Mouse (Mus musculus) forebrain, postnatal 0 days (tissue): Measurements from ENCODE around the gene Flnc. TPM values are rescaled to one million over a fixed set of nuclear protein-coding genes. Genes with fewer than 3 reads are reported as not detected.

Source experiments
- ATAC-seq: fragments of 200-750 bp; cut with Nextera tagmentation; 2 replicates; pipeline ENCODE4 v1.8.0; 2017; ENCODE audit warnings: mild to moderate bottlenecking, moderate library complexity
- DNase-seq: peaks from one replicate; pipeline ENCODE4 v3.0.0-alpha.2; 2015
- H3K27ac ChIP-seq: fragments of 300-500 bp; sonication (generic); 2 replicates; pipeline ENCODE4 v1.5.1; 2014; ENCODE audit warnings: low read depth, mild to moderate bottlenecking, antibody characterized with exemption, low read length, moderate library complexity, mixed read lengths
- H3K27me3 ChIP-seq: fragments of 300-500 bp; sonication (generic); 2 replicates; pipeline ENCODE4 v1.6.1; 2014; ENCODE audit warnings: mild to moderate bottlenecking, low read length, mixed read lengths; ENCODE audit not compliant: insufficient read depth
- H3K36me3 ChIP-seq: fragments of 300-500 bp; sonication (generic); 2 replicates; pipeline ENCODE4 v1.6.1; 2014; ENCODE audit warnings: mild to moderate bottlenecking, moderate library complexity; ENCODE audit not compliant: insufficient read depth
- H3K4me1 ChIP-seq: fragments of 300-500 bp; sonication (generic); 2 replicates; pipeline ENCODE4 v1.6.1; 2014; ENCODE audit warnings: antibody characterized with exemption; ENCODE audit not compliant: insufficient read depth
- H3K4me2 ChIP-seq: fragments of 300-500 bp; sonication (generic); 2 replicates; pipeline ENCODE4 v1.6.1; 2014; ENCODE audit warnings: low read depth, mild to moderate bottlenecking, moderate library complexity
- H3K4me3 ChIP-seq: fragments of 300-500 bp; sonication (generic); 2 replicates; pipeline ENCODE4 v1.5.1; 2014; ENCODE audit warnings: low read depth, low read length, mixed read lengths
- H3K9ac ChIP-seq: fragments of 300-500 bp; sonication (generic); 2 replicates; pipeline ENCODE4 v1.6.1; 2014; ENCODE audit warnings: mild to moderate bottlenecking
- H3K9me3 ChIP-seq: fragments of 300-500 bp; sonication (generic); 2 replicates; pipeline ENCODE4 v1.6.1; 2016; ENCODE audit warnings: low read length
- CTCF ChIP-seq: sonication (generic); IDR thresholded peaks from 2 replicates; pipeline ENCODE4 v1.5.1; 2016; ENCODE audit warnings: antibody characterized with exemption, control low read depth, low read depth
- WGBS: fragments of 180-500 bp; shearing (Covaris S2); extraction: QIAGEN DNeasy Blood & Tissue Kit; methylation state at CpG from one replicate; pipeline ENCODE4 v1.1.7; 2014; 5-methylcytosine and 5-hydroxymethylcytosine counted together
- polyA plus RNA-seq: library from polyadenylated mRNA; unstranded; fragments of >200 nt; fragmentation: Nextera tagmentation; extraction: Ambion mirVana; gene quantifications from 2 replicates; pipeline ENCODE4 v1.2.1, GENCODE M21; 2015
- total RNA-seq: library from RNA; depleted of rRNA; stranded (reverse); fragments of >200 nt; gene quantifications from 2 replicates; pipeline ENCODE4 v1.2.3, GENCODE M21; 2014

Gene Flnc
- total and polyA plus RNA-seq, 2 experiments from 2014 or later = 0.90 to 7.9 TPM

GRCm38 (mm10) chr6:29406412-29406811, 26.6 kb upstream of the Flnc start:
- no peak for ATAC-seq
- Histone ChIP-seq H3K9ac (no peak overlapping the region), H3K4me2 (no peak overlapping the region), H3K4me3 (no peak overlapping the region), H3K9me3 (no peaks in the 10 kb centered on the region), H3K4me1 (no peaks in the 10 kb centered on the region), H3K36me3 (peaks cover 21% of the 10 kb centered on the region), H3K27me3 (no peaks in the 10 kb centered on the region), H3K27ac (no peak overlapping the region)
- DNase-seq = no peak
- 51% methylated on average over 6 of the region's 6 CpGs for WGBS
- no peak for TF ChIP-seq CTCF

GRCm38 (mm10) chr6:29415446-29415845, 17.6 kb upstream of the Flnc start:
- H3K27ac ChIP-seq = no peak overlapping the region
- H3K9me3 ChIP-seq = no peaks in the 10 kb centered on the region
- no peaks in the 10 kb centered on the region for H3K4me1 ChIP-seq
- no peaks in the 10 kb centered on the region for H3K27me3 ChIP-seq
- no peak for TF ChIP-seq CTCF
- DNase-seq = no peak
- 86% methylated on average over 9 of the region's 9 CpGs for WGBS
- no peak overlapping the region for H3K9ac ChIP-seq
- no peak overlapping the region for H3K4me3 ChIP-seq
- peaks cover 57% of the 10 kb centered on the region for H3K36me3 ChIP-seq
- ATAC-seq = no peak
- no peak overlapping the region for H3K4me2 ChIP-seq

DNA sequence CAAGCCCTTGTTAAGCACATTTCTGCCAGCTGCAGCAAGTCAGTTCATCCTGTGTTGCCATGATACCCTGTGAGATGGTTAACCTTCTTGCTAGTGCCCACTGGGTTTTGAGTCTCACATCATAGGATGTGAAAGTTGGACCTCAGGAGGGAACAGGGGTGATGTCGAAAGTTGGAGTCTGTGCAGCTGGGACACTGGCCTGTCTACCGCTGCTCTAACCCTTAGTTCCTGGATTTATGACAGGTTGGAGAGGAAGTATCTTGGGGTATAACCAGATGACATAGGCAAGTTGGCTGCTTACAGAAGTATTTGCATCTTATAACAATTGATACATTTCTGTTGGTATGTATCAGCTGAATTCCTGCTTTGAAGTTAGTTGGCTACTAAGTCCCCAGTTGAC, 12.5 kb upstream of the Flnc start:
- 88% methylated on average over 2 of the region's 2 CpGs for WGBS
- ATAC-seq (no peak), DNase-seq (no peak)
- no peak overlapping the region for H3K27ac ChIP-seq
- H3K4me3 ChIP-seq = no peak overlapping the region
- no peak overlapping the region for H3K4me2 ChIP-seq
- TF ChIP-seq CTCF = no peak
- H3K9me3 ChIP-seq = no peaks in the 10 kb centered on the region
- H3K4me1 ChIP-seq = no peaks in the 10 kb centered on the region
- H3K36me3 ChIP-seq = peaks cover 25% of the 10 kb centered on the region
- no peaks in the 10 kb centered on the region for H3K27me3 ChIP-seq
- H3K9ac ChIP-seq = no peak overlapping the region

GRCm38 (mm10) chr6:29425118-29425517, 7.9 kb upstream of the Flnc start:
- Histone ChIP-seq H3K4me3 (no peak overlapping the region), H3K4me2 (no peak overlapping the region), H3K27ac (no peak overlapping the region), H3K27me3 (no peaks in the 10 kb centered on the region), H3K36me3 (peaks cover 6% of the 10 kb centered on the region; the same call in 1 of the 2 replicates), H3K9ac (no peak overlapping the region), H3K4me1 (no peaks in the 10 kb centered on the region), H3K9me3 (no peaks in the 10 kb centered on the region)
- TF ChIP-seq CTCF = no peak
- DNase-seq (peak; percentile 59), ATAC-seq (peak; percentile 78)
- WGBS = 68% methylated on average over 8 of the region's 8 CpGs

- whole genome bisulfite sequencing = 75% methylated on average over 6 of the region's 6 CpGs
- no peak for TF ChIP-seq CTCF
- H3K27me3 ChIP-seq = no peaks in the 10 kb centered on the region
Measured at GRCm38 (mm10) chr6:29426331-29426730, 6.7 kb upstream of the Flnc start.

DNA sequence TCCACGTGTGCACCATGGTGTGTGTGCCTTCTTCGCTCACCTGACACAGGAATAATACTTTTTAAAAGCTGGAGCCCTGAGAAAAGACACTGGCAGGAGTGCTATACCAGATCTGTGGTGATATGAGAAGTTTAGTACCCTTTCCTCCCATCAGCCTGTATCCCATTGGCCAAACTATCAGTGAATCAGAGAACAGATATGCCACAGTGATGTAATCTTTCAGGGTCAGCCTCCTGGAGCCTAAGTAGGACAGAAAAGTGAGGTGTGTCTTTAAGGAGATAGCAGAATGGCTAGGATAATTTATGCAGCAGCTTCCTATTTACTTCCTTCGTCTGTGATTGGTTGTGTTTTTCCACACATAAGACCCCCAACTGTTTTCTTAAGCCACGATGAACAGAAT, 4.9 kb upstream of the Flnc start:
- Histone ChIP-seq H3K36me3 (no peaks in the 10 kb centered on the region), H3K9ac (no peak overlapping the region), H3K27me3 (peaks cover 12% of the 10 kb centered on the region), H3K9me3 (no peaks in the 10 kb centered on the region), H3K27ac (no peak overlapping the region), H3K4me3 (no peak overlapping the region), H3K4me1 (0 out of 2 replicates have a peak, but pooled peaks cover 4% of the 10 kb centered on the region), H3K4me2 (no peak overlapping the region)
- DNase-seq (no peak), ATAC-seq (no peak)
- 54% methylated on average over 4 of the region's 4 CpGs for WGBS
- no peak for TF ChIP-seq CTCF

More at GRCm38 (mm10) chr6:29426331-29426730, 6.7 kb upstream of the Flnc start:
- Histone ChIP-seq H3K9me3 (no peaks in the 10 kb centered on the region), H3K9ac (no peak overlapping the region), H3K4me3 (no peak overlapping the region), H3K4me1 (no peaks in the 10 kb centered on the region), H3K36me3 (0 out of 2 replicates have a peak, but pooled peaks cover 3% of the 10 kb centered on the region), H3K4me2 (no peak overlapping the region), H3K27ac (no peak overlapping the region)
- DNase-seq = no peak
- ATAC-seq = no peak

GRCm38 (mm10) chr6:29430681-29431420, 2.2 kb upstream of the Flnc start:
- no peak overlapping the region for H3K4me2 ChIP-seq
- 45% methylated on average over 15 of the region's 15 CpGs for WGBS
- no peaks in the 10 kb centered on the region for H3K36me3 ChIP-seq
- H3K9me3 ChIP-seq = no peaks in the 10 kb centered on the region
- peaks cover 29% of the 10 kb centered on the region for H3K27me3 ChIP-seq
- ATAC-seq (no peak), DNase-seq (no peak)
- no peak overlapping the region for H3K9ac ChIP-seq
- TF ChIP-seq CTCF = no peak
- H3K27ac ChIP-seq = no peak overlapping the region
- H3K4me1 ChIP-seq = 0 out of 2 replicates have a peak, but pooled peaks cover 8% of the 10 kb centered on the region
- no peak overlapping the region for H3K4me3 ChIP-seq
